Mouse (Mus musculus) testis, postnatal 14 days (tissue): ENCODE measurements around the gene Gm27021.
A peak's percentile ranks its signal among the peaks of the same experiment; 100 is the strongest.

Experiments
- DNase-seq: peaks from one replicate; pipeline ENCODE4 v3.0.0; 2021; ENCODE audit warnings: low spot score

The Gm27021 gene

GRCm38 (mm10) chr8:120598579-120598978 lies 69.3 kb downstream of the Gm27021 start:
- DNase-seq = no peak

GRCm38 (mm10) chr8:120595963-120596362 lies 71.9 kb downstream of the Gm27021 start:
- DNase-seq = no peak

GRCm38 (mm10) chr8:120594571-120594970 lies 73.3 kb downstream of the Gm27021 start:
- peak; percentile 70 for DNase-seq

- DNase-seq = no peak
These were observed 76.1 kb downstream of the Gm27021 start for GRCm38 (mm10) chr8:120591587-120592292.

- peak; percentile 53 for DNase-seq
These were observed 78.0 kb downstream of the Gm27021 start for GRCm38 (mm10) chr8:120589921-120590320.

- DNase-seq = peak; percentile 100
These were observed 78.7 kb downstream of the Gm27021 start, which contains the start of gene Gins2 for GRCm38 (mm10) chr8:120588908-120589771. Gene Gins2 (minus strand): TSS chr8:120589304.

GRCm38 (mm10) chr8:120585521-120585920 lies 82.4 kb downstream of the Gm27021 start:
- DNase-seq = no peak

GRCm38 (mm10) chr8:120581811-120582210 lies 86.1 kb downstream of the Gm27021 start:
- no peak for DNase-seq

- DNase-seq = no peak
These were observed 86.5 kb downstream of the Gm27021 start for GRCm38 (mm10) chr8:120581329-120581728.

- DNase-seq = no peak
These were observed 87.4 kb downstream of the Gm27021 start for GRCm38 (mm10) chr8:120580336-120581000.

- no peak for DNase-seq
These were observed 90.1 kb downstream of the Gm27021 start for GRCm38 (mm10) chr8:120577821-120578220.

GRCm38 (mm10) chr8:120575801-120576200 lies 92.1 kb downstream of the Gm27021 start:
- no peak for DNase-seq

- no peak for DNase-seq
These were observed 92.9 kb downstream of the Gm27021 start for GRCm38 (mm10) chr8:120574941-120575340.

GRCm38 (mm10) chr8:120573866-120574265 lies 94.0 kb downstream of the Gm27021 start:
- no peak for DNase-seq

- DNase-seq = no peak
These were observed 95.3 kb downstream of the Gm27021 start for GRCm38 (mm10) chr8:120572534-120572933.

- no peak for DNase-seq
These were observed 96.3 kb downstream of the Gm27021 start for GRCm38 (mm10) chr8:120571561-120571960.

GRCm38 (mm10) chr8:120569939-120570715 lies 97.8 kb downstream of the Gm27021 start:
- no peak for DNase-seq

- no peak for DNase-seq
These were observed 98.8 kb downstream of the Gm27021 start for GRCm38 (mm10) chr8:120569123-120569522.

- DNase-seq = no peak
These were observed 99.6 kb downstream of the Gm27021 start for GRCm38 (mm10) chr8:120568164-120568798.

- no peak for DNase-seq
These were observed 100.1 kb downstream of the Gm27021 start for GRCm38 (mm10) chr8:120567731-120568130.

- no peak for DNase-seq
These were observed 101.2 kb downstream of the Gm27021 start for GRCm38 (mm10) chr8:120566681-120567080.
